Mouse (Mus musculus) gastrocnemius, adult 8-10 months (tissue): Measurements from ENCODE around the gene Olfr91. TPM values are rescaled to one million over a fixed set of nuclear protein-coding genes. Genes with fewer than 3 reads are reported as not detected.
"Not testable (repeated sequence)": the region's sequence is repeated elsewhere in the genome, so short reads cannot be mapped to it uniquely, and the experiment has no call there.

ENCODE experiments used
- DNase-seq, 2 experiments: peaks; one replicate each; pipeline ENCODE4 v3.0.0; 2022; ENCODE audit warnings: low spot score in 2 of 2
- total RNA-seq, 4 experiments: library from RNA; stranded (reverse); gene quantifications; 2 replicates each; pipeline ENCODE4 v1.2.4; 2022

Olfr91 gene
- total RNA-seq: not detected

GRCm38 (mm10) chr17:37098178-37098577, at the start of gene Olfr91:
Olfr91 (minus strand) TSS chr17:37098278.
- no peak for DNase-seq

GRCm38 (mm10) chr17:37131366-37131765, 33.3 kb upstream of the Olfr91 start:
- not testable (repeated sequence) for DNase-seq

GRCm38 (mm10) chr17:37119988-37120387, 21.9 kb upstream of the Olfr91 start, which contains the start of gene Olfr92:
Olfr92 (minus strand) TSS chr17:37120088.
- no peak for DNase-seq

- no peak for DNase-seq
Measured at GRCm38 (mm10) chr17:37093289-37093688, 4.8 kb downstream of the Olfr91 start.

GRCm38 (mm10) chr17:37092198-37092597, 5.9 kb downstream of the Olfr91 start:
- no peak for DNase-seq

- no peak for DNase-seq
Measured at GRCm38 (mm10) chr17:37088399-37088798, 9.7 kb downstream of the Olfr91 start, which contains the start of gene Olfr90. Olfr90 (minus strand) TSS chr17:37088499.

GRCm38 (mm10) chr17:37085545-37085944, 12.5 kb downstream of the Olfr91 start:
- no peak for DNase-seq

GRCm38 (mm10) chr17:37084632-37085031, 13.4 kb downstream of the Olfr91 start:
- DNase-seq: no peak

- DNase-seq: no peak
Measured at GRCm38 (mm10) chr17:37083327-37083726, 14.8 kb downstream of the Olfr91 start.

GRCm38 (mm10) chr17:37081659-37082058, 16.4 kb downstream of the Olfr91 start:
- no peak for DNase-seq

GRCm38 (mm10) chr17:37080119-37080518, 18.0 kb downstream of the Olfr91 start:
- DNase-seq: no peak

GRCm38 (mm10) chr17:37078990-37079389, 19.1 kb downstream of the Olfr91 start:
- DNase-seq: no peak

GRCm38 (mm10) chr17:37078193-37078592, 19.9 kb downstream of the Olfr91 start:
- no peak for DNase-seq

- no peak for DNase-seq
Measured at GRCm38 (mm10) chr17:37075766-37076165, 22.3 kb downstream of the Olfr91 start.

- no peak for DNase-seq
Measured at GRCm38 (mm10) chr17:37075181-37075580, 22.9 kb downstream of the Olfr91 start.

- no peak for DNase-seq
Measured at GRCm38 (mm10) chr17:37072730-37073276, 25.3 kb downstream of the Olfr91 start.

- no peak for DNase-seq
Measured at GRCm38 (mm10) chr17:37072080-37072729, 25.9 kb downstream of the Olfr91 start.

- no peak for DNase-seq
Measured at GRCm38 (mm10) chr17:37070121-37070520, 28.0 kb downstream of the Olfr91 start.

GRCm38 (mm10) chr17:37067861-37068260, 30.2 kb downstream of the Olfr91 start:
- no peak for DNase-seq

GRCm38 (mm10) chr17:37065993-37066392, 32.1 kb downstream of the Olfr91 start:
- DNase-seq: no peak

GRCm38 (mm10) chr17:37063686-37064495, 34.2 kb downstream of the Olfr91 start:
- DNase-seq: no peak

GRCm38 (mm10) chr17:37063063-37063462, 35.0 kb downstream of the Olfr91 start:
- DNase-seq: no peak
